Mouse (Mus musculus) macrophage (primary cell): ENCODE results near the gene H2-Q2. TPM values are rescaled to one million over a fixed set of nuclear protein-coding genes. Genes with fewer than 3 reads are reported as not detected.

Source experiments
- polyA plus RNA-seq: library from polyadenylated mRNA; stranded (reverse); fragments of 250-400 nt; gene quantifications from 3 replicates; pipeline ENCODE4 v1.2.4, GENCODE M21; 2018; ENCODE audit warnings: inconsistent platforms

The H2-Q2 gene
- polyA plus RNA-seq, 1 experiment from 2014 or later = not detected

Other genes starting within 250 kb of the H2-Q2 start
- gene Ly6g5c, start 234.0 kb upstream of the H2-Q2 start, polyA plus RNA-seq = not detected in 3 replicates
- 0.36 to 0.46 TPM in 2 of 3 replicates, not detected in the other for gene Ly6g5b, start 226.8 kb upstream of the H2-Q2 start, polyA plus RNA-seq
- 11.4 to 18.0 TPM (median 13.2 TPM) in 3 replicates for gene Gpank1, start 220.8 kb upstream of the H2-Q2 start, polyA plus RNA-seq
- gene Csnk2b, start 220.2 kb upstream of the H2-Q2 start, polyA plus RNA-seq = 129 to 166 TPM (median 149 TPM) in 3 replicates
- gene D17H6S53E, start 215.9 kb upstream of the H2-Q2 start, polyA plus RNA-seq = 11.5 to 23.5 TPM (median 22.0 TPM) in 3 replicates
- gene Apom, start 210.2 kb upstream of the H2-Q2 start, polyA plus RNA-seq = not detected in 3 replicates
- 103 to 118 TPM (median 104 TPM) in 3 replicates for gene Bag6, start 207.1 kb upstream of the H2-Q2 start, polyA plus RNA-seq
- 91.3 to 139 TPM (median 124 TPM) in 3 replicates for gene Prrc2a, start 177.3 kb upstream of the H2-Q2 start, polyA plus RNA-seq
- gene Aif1, start 166.2 kb upstream of the H2-Q2 start, polyA plus RNA-seq = 231 to 253 TPM (median 243 TPM) in 3 replicates
- gene Lst1, start 153.8 kb upstream of the H2-Q2 start, polyA plus RNA-seq = 322 to 615 TPM (median 449 TPM) in 3 replicates
- 0.33 to 0.50 TPM (median 0.48 TPM) in 3 replicates for gene Ltb, start 147.8 kb upstream of the H2-Q2 start, polyA plus RNA-seq
- 20.0 to 57.4 TPM (median 38.0 TPM) in 3 replicates for gene Tnf, start 140.2 kb upstream of the H2-Q2 start, polyA plus RNA-seq
- gene Lta, start 136.9 kb upstream of the H2-Q2 start, polyA plus RNA-seq = not detected in 3 replicates
- not detected in 3 replicates for gene Gm16181, start 121.4 kb upstream of the H2-Q2 start, polyA plus RNA-seq
- gene Atp6v1g2, start 108.6 kb upstream of the H2-Q2 start, polyA plus RNA-seq = 5.0 to 12.5 TPM (median 6.9 TPM) in 3 replicates
- gene Nfkbil1, start 106.5 kb upstream of the H2-Q2 start, polyA plus RNA-seq = 8.3 to 16.7 TPM (median 14.8 TPM) in 3 replicates
- 113 to 158 TPM (median 122 TPM) in 3 replicates for gene Ddx39b, start 100.5 kb upstream of the H2-Q2 start, polyA plus RNA-seq
- gene H2-D1, start 79.5 kb upstream of the H2-Q2 start, polyA plus RNA-seq = 2,972 to 5,352 TPM (median 3,334 TPM) in 3 replicates
- gene H2-Q1, start 21.8 kb upstream of the H2-Q2 start, polyA plus RNA-seq = not detected in 3 replicates
- 54.4 to 151 TPM (median 62.1 TPM) in 3 replicates for gene H2-Q4, start 37.4 kb downstream of the H2-Q2 start, polyA plus RNA-seq
- gene H2-Q6, start 82.6 kb downstream of the H2-Q2 start, polyA plus RNA-seq = 6.1 to 11.8 TPM (median 9.4 TPM) in 3 replicates
- 9.6 to 18.4 TPM (median 13.1 TPM) in 3 replicates for gene H2-Q7, start 96.9 kb downstream of the H2-Q2 start, polyA plus RNA-seq
- gene H2-Q10, start 127.8 kb downstream of the H2-Q2 start, polyA plus RNA-seq = 0.07 to 0.35 TPM in 2 of 3 replicates, not detected in the other
- gene Pou5f1, start 163.8 kb downstream of the H2-Q2 start, polyA plus RNA-seq = not detected in 3 replicates
- 2.7 to 15.5 TPM (median 3.0 TPM) in 3 replicates for gene Tcf19, start 174.6 kb downstream of the H2-Q2 start, polyA plus RNA-seq
- gene Cchcr1, start 174.9 kb downstream of the H2-Q2 start, polyA plus RNA-seq = 1.3 to 3.3 TPM (median 2.1 TPM) in 3 replicates
- not detected in 3 replicates for gene Psors1c2, start 191.0 kb downstream of the H2-Q2 start, polyA plus RNA-seq
- gene Cdsn, start 209.9 kb downstream of the H2-Q2 start, polyA plus RNA-seq = not detected in 3 replicates
- gene 2300002M23Rik, start 225.2 kb downstream of the H2-Q2 start, polyA plus RNA-seq = not detected in 3 replicates